Mouse (Mus musculus) adrenal gland, adult 8-10 months (tissue): Measurements from ENCODE around the gene Casp7. TPM values are rescaled to one million over a fixed set of nuclear protein-coding genes. Genes with fewer than 3 reads are reported as not detected.

ENCODE experiments used
- DNase-seq: peaks from one replicate; pipeline ENCODE4 v3.0.0; 2022
- total RNA-seq, 4 experiments: library from RNA; stranded (reverse); gene quantifications; 2 replicates each; pipeline ENCODE4 v1.2.4; 2022

The Casp7 gene
- total RNA-seq, 4 experiments from 2014 or later: 5.3 to 12.2 (median 7.7) TPM

DNA sequence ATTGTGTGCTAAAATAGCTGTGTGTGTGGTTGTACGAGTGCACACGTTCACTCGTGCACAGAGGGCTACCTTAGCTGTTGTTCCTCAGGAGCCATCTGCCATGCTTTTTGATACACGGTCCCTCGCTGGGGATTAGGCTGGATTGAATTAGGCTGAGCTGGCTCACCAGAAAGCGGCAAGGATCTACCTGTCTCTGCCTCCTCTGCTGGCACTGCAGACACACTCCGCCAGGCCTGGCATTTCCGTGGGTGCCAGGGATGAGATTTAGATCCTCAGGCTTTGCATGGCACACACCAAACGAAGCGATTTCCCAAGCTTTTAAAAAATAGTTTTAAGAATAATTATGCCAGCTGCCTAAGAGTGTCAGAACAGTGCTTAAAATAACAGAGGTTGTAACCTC lies 75.0 kb downstream of the Casp7 start:
- no peak for DNase-seq

DNA sequence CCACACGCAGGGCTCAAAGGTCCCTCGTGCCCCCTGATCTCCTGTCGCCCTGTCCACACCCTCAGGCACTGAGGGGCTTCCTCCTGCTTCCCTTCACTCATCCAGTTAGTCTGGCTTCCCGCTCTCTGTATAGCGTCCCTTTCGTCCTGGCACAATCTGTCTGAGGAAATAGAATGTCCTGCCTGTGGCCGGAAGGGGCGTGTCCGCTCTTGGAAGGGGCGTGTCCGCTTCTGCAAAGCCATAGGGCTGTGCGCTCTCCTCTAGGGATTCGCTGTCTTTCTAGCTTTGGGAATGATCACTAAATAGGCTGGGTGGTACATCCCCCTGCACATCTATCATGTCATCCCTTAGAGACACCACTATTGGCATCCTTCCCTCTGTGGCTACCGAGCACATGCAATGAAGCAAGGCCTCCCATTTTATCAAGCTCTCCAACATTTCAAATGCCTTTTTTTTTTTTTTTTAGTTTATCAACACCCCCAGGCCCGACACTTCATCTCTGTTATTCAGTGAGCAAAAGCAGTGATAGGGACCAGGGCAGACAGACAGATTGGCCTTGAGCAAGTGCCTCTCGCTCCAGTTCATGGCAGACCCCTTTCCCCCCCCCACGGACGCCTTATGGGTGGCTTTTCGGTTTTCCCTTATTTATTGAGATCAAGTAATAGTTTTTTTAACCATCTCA lies 78.1 kb downstream of the Casp7 start:
- DNase-seq: no peak

DNA sequence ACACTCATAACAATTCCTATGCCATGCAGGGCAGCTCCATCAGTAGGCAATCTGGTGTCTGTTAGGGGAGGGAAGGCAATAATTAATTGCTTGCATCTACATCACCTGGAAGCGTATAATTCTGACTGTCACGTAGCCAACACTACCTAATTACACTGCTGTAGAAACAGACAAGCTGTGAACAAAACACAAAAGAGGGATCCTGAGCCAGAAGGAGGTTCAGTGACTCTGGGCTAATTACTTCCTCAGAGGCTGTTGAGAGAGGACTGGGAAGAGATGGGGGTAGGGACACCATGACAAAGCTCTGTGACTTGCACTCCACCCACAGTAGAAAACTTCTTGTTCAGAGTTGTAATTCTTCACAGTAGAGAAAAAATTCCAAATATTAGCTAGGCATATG lies 79.6 kb downstream of the Casp7 start:
- no peak for DNase-seq

DNA sequence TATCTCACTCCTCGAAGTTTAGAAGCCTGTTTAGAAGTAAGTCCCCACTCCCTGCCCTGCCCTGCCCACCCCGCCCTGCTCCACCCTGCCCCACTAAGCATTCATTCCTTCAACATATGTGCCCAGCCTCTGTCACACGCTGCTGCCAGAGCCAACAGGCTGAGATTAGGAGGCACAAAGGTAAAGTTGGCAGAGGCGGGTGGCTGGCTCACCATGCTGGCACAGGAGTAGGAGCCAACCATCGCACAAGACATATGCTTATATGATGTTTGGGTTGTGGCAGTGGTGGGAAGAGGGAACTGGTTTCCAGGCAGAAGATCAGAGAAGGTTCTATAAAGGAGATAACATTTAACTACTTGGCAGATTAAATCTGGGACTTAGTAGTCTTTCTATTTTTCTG lies 80.3 kb downstream of the Casp7 start:
- no peak for DNase-seq

DNA sequence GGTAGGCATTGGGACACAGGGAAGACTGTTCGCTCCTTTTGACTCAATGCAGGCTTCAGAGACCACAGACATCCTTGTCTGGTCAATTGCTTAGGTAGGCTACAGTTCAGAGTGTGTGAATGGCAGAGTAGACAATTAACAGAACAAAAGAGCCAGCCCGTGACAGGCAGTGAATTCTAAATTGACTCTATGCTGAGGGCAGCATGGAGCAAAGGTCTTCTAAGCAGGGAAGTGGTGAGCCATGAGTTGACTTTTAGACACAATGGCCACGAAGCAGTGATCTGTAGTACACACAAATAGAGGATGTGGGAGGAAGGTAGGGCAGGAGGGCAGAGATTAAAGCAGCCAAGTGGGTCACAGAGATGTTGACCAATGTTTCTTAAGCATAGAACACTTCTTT lies 80.9 kb downstream of the Casp7 start:
- DNase-seq: no peak

DNA sequence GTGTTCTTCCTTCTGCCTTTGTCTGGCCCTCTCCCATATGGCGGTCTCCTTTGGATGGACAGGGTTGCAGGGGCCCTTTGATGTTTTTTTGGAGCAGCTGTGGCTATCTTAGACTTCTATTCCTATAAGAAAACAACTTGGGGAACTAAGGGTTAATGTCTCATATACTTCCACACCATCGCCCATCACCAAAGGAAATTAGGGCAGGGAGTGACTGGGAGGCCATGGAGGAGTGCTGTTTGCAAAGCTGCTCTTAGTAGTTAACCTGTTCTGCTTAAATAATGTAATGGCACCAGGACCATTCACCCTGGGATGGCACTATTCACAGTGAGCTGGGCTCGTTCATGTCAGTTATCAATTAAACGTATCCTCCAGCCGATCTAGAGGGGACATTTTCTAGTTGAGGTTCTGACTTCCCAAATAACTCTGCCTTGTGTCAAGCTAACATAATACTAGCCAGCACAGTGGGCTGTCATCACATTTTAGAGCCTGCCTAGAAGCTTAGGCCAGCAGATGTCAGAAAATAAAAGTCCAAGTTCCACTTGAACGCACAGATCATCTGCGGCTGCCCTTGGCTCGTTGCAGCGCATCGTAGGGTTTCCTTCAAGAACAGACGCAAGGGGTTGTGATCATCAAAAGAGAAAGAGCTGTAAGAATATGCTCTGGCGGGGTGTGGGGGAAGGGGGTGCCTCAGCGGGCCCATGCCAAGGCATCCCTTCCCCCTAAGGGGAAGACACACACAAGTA lies 87.9 kb downstream of the Casp7 start:
- DNase-seq: no peak

DNA sequence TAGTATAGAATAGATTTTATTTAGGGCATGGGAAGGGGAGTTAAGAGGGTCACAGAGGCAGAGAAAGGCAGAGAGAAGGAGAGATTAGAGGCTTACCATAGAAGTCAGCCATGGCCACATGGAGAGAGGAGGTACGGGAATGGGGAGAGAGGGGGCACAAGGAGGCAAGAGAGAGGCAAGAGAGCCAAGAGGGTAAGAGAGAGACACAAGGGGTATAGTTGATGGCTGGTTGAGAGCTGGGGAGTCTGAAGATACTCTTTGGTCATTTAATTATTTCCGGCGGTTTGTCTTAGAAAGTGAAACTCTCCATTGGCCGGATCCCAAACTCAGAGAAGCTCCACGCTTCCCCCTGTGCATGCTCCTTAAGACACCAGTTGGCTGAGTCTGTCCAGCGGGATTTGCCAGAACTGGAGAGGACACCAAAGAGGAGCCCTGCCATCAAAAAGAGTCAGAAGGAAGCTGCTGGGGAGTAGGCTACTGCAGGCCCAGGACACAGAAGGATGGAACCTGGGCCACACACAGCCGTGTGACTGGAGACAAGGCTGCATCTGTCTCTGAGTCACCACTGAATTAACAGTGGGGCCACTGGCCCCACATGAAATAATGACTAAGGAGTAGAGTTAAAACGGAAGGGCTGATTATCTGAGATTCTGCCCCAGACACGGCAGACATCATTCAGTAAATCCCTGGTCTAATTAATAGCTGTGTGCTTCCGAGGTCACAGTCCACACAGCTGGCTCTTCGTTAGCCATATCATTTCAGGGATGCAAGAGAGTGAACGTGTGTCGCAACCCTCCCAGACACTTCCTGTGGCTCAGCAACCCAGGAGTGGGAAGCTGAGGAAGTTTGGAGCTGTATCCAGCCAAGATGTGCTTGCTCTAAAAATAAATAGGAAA lies 88.7 kb downstream of the Casp7 start:
- no peak for DNase-seq

DNA sequence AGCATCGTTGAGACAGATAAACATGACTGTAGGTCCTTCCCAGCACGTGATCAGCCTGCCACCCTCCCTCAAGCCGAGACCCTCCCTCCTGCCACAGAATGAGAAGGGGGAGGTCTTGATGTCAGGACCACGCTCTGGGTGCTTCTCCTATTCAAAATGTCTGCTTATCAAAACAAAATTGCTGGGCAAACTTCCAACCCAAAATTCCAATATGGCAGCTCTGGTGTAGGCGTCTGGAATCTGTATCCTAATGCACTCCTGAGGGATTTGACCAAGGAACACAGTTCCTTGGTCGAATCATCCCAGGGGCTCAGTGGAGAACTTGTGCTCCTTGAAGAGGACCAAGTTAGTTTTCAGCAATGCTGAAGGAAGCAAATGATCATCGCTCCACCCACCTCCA lies 90.0 kb downstream of the Casp7 start:
- no peak for DNase-seq

DNA sequence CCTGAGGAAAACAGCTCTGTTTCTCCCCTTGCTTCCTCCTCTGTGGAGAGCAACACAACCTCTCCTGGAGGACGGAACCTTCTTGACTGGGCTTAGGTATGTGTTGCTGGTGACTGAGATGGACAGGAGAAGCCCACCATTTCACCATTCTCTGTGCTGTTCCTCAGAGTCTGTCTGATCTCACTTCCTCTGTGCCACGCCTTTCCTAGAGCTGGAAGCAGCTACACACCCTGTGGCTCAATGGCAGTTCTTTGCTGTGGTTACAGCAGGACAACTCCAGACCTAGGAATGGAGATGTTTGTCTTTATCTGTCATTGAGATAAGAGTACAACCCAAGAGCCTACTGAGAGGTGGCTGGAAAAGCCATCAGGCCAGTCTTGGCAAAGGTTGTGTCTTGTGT lies 90.4 kb downstream of the Casp7 start:
- DNase-seq: no peak

DNA sequence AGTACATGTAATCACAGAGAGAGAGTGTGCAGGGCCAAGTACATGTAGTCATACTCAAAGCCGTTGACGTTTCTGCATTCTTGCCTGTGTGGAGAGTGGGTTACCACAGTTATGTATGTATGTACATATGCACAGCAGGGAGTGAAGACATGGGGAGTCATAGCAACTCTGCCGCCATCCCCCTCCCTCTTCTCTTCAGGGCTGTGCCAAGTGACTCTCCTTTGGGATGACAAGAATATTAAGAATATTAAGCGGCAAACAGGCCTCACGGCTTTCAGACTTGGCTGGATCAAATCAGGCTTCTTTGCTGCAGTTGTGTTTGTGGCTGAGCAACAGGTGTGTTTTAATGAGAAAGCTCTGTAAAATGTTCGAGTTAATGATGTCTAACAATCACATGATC lies 92.7 kb downstream of the Casp7 start:
- no peak for DNase-seq

Other genes with a start within 250 kb of the Casp7 start
- not detected for gene Habp2, start 110.0 kb upstream of the Casp7 start, total RNA-seq
- gene Nrap, start 7.1 kb upstream of the Casp7 start, total RNA-seq: under 1 TPM in 2 of 4 experiments, not detected in 2; 0.12 to 0.16 TPM
- under 1 TPM in 3 of 4 experiments, not detected in 1; 0.10 to 0.43 (median 0.13) TPM for gene Plekhs1, start 64.5 kb downstream of the Casp7 start, total RNA-seq
- 10 to 100 TPM in 3 of 4 experiments, 1 to 10 TPM in 1; 8.8 to 13.8 (median 11.3) TPM for gene Dclre1a, start 151.1 kb downstream of the Casp7 start, total RNA-seq
- 10 to 100 TPM; 16.6 to 27.2 (median 23.2) TPM for gene Nhlrc2, start 151.1 kb downstream of the Casp7 start, total RNA-seq